Mouse (Mus musculus): Measurements from ENCODE around the gene Ispd. TPM values are rescaled to one million over a fixed set of nuclear protein-coding genes. Genes with fewer than 3 reads are reported as not detected.

Gene Ispd
- polyA plus RNA-seq, 1 experiment from 2014 or later = 7.2 TPM

- WGBS = 72% methylated on average over 6 of the region's 6 CpGs
- H3K4me1 ChIP-seq = no peaks in the 10 kb centered on the region
- no peak overlapping the region for H3K4me3 ChIP-seq
- no peak for DNase-seq (ENCODE audit: low spot score)
- no peaks in the 10 kb centered on the region for H3K36me3 ChIP-seq
- no peak overlapping the region for H3K27ac ChIP-seq (replicated peaks)
- H3K9me3 ChIP-seq (replicated peaks) = no peaks in the 10 kb centered on the region
- no peaks in the 10 kb centered on the region for H3K27me3 ChIP-seq (ENCODE audit: low read depth, poor library complexity, severe bottlenecking)
These were observed 96.3 kb downstream of the Ispd start for GRCm38 (mm10) chr12:36477501-36477900.

GRCm38 (mm10) chr12:36477926-36478325, 96.7 kb downstream of the Ispd start:
- DNase-seq (ENCODE audit: low spot score) = no peak
- WGBS = 82% methylated on average over 3 of the region's 3 CpGs
- no peaks in the 10 kb centered on the region for H3K9me3 ChIP-seq (replicated peaks)
- no peaks in the 10 kb centered on the region for H3K36me3 ChIP-seq
- no peaks in the 10 kb centered on the region for H3K27me3 ChIP-seq (ENCODE audit: low read depth, poor library complexity, severe bottlenecking)
- no peak overlapping the region for H3K27ac ChIP-seq (replicated peaks)
- no peaks in the 10 kb centered on the region for H3K4me1 ChIP-seq
- no peak overlapping the region for H3K4me3 ChIP-seq

GRCm38 (mm10) chr12:36481742-36482141, 100.5 kb downstream of the Ispd start:
- no peak overlapping the region for H3K4me3 ChIP-seq
- H3K4me1 ChIP-seq = no peaks in the 10 kb centered on the region
- H3K9me3 ChIP-seq (replicated peaks) = no peaks in the 10 kb centered on the region
- H3K27ac ChIP-seq (replicated peaks) = no peak overlapping the region
- H3K27me3 ChIP-seq (ENCODE audit: low read depth, poor library complexity, severe bottlenecking) = no peaks in the 10 kb centered on the region
- WGBS = 84% methylated on average over 3 of the region's 3 CpGs
- H3K36me3 ChIP-seq = no peaks in the 10 kb centered on the region
- DNase-seq (ENCODE audit: low spot score) = no peak

- H3K36me3 ChIP-seq = no peaks in the 10 kb centered on the region
- no peak overlapping the region for H3K27ac ChIP-seq (replicated peaks)
- WGBS = 62% methylated on average over 2 of the region's 2 CpGs
- H3K27me3 ChIP-seq (ENCODE audit: low read depth, poor library complexity, severe bottlenecking) = no peaks in the 10 kb centered on the region
- no peaks in the 10 kb centered on the region for H3K9me3 ChIP-seq (replicated peaks)
- DNase-seq (ENCODE audit: low spot score) = no peak
- H3K4me3 ChIP-seq = no peak overlapping the region
- no peaks in the 10 kb centered on the region for H3K4me1 ChIP-seq
These were observed 102.1 kb downstream of the Ispd start for GRCm38 (mm10) chr12:36483346-36483745.

GRCm38 (mm10) chr12:36497565-36497964, 116.3 kb downstream of the Ispd start:
- Histone ChIP-seq H3K4me3 (no peak overlapping the region), H3K4me1 (no peaks in the 10 kb centered on the region), H3K27me3 (ENCODE audit: low read depth, poor library complexity, severe bottlenecking) (no peaks in the 10 kb centered on the region), H3K27ac (replicated peaks) (no peak overlapping the region), H3K9me3 (replicated peaks) (no peaks in the 10 kb centered on the region), H3K36me3 (no peaks in the 10 kb centered on the region)
- no peak for DNase-seq (ENCODE audit: low spot score)
- 87% methylated on average over 3 of the region's 3 CpGs for WGBS

GRCm38 (mm10) chr12:36507111-36507903, 126.1 kb downstream of the Ispd start:
- no peaks in the 10 kb centered on the region for H3K4me1 ChIP-seq
- no peaks in the 10 kb centered on the region for H3K27me3 ChIP-seq (ENCODE audit: low read depth, poor library complexity, severe bottlenecking)
- DNase-seq (ENCODE audit: low spot score) = no peak
- no peaks in the 10 kb centered on the region for H3K9me3 ChIP-seq (replicated peaks)
- no peak overlapping the region for H3K27ac ChIP-seq (replicated peaks)
- H3K36me3 ChIP-seq = no peaks in the 10 kb centered on the region
- H3K4me3 ChIP-seq = no peak overlapping the region
- WGBS = 91% methylated on average over 7 of the region's 7 CpGs

- Histone ChIP-seq H3K4me1 (no peaks in the 10 kb centered on the region), H3K9me3 (replicated peaks) (no peaks in the 10 kb centered on the region), H3K27me3 (ENCODE audit: low read depth, poor library complexity, severe bottlenecking) (no peaks in the 10 kb centered on the region), H3K4me3 (no peak overlapping the region), H3K27ac (replicated peaks) (no peak overlapping the region), H3K36me3 (no peaks in the 10 kb centered on the region)
- no peak for DNase-seq (ENCODE audit: low spot score)
- WGBS = 88% methylated on average over 10 of the region's 10 CpGs
These were observed 128.8 kb downstream of the Ispd start for GRCm38 (mm10) chr12:36509954-36510642.

GRCm38 (mm10) chr12:36521774-36522173, 140.5 kb downstream of the Ispd start:
- Histone ChIP-seq H3K27me3 (ENCODE audit: low read depth, poor library complexity, severe bottlenecking) (no peaks in the 10 kb centered on the region), H3K4me3 (no peak overlapping the region), H3K4me1 (no peaks in the 10 kb centered on the region), H3K36me3 (no peaks in the 10 kb centered on the region), H3K9me3 (replicated peaks) (no peaks in the 10 kb centered on the region), H3K27ac (replicated peaks) (no peak overlapping the region)
- 89% methylated on average over 2 of the region's 2 CpGs for WGBS
- no peak for DNase-seq (ENCODE audit: low spot score)

GRCm38 (mm10) chr12:36523515-36523914, 142.3 kb downstream of the Ispd start:
- no peaks in the 10 kb centered on the region for H3K36me3 ChIP-seq

GRCm38 (mm10) chr12:36530920-36531319, 149.7 kb downstream of the Ispd start:
- 76% methylated on average over 2 of the region's 2 CpGs for WGBS
- Histone ChIP-seq H3K36me3 (no peaks in the 10 kb centered on the region), H3K4me1 (no peaks in the 10 kb centered on the region), H3K4me3 (no peak overlapping the region), H3K9me3 (replicated peaks) (no peaks in the 10 kb centered on the region), H3K27ac (replicated peaks) (no peak overlapping the region), H3K27me3 (ENCODE audit: low read depth, poor library complexity, severe bottlenecking) (no peaks in the 10 kb centered on the region)
- no peak for DNase-seq (ENCODE audit: low spot score)

More at GRCm38 (mm10) chr12:36523515-36523914, 142.3 kb downstream of the Ispd start:
- 86% methylated on average over 2 of the region's 2 CpGs for WGBS
- Histone ChIP-seq H3K4me3 (no peak overlapping the region), H3K9me3 (replicated peaks) (no peaks in the 10 kb centered on the region), H3K27me3 (ENCODE audit: low read depth, poor library complexity, severe bottlenecking) (no peaks in the 10 kb centered on the region), H3K27ac (replicated peaks) (no peak overlapping the region), H3K4me1 (no peaks in the 10 kb centered on the region)
- DNase-seq (ENCODE audit: low spot score) = no peak

GRCm38 (mm10) chr12:36531421-36532072, 150.3 kb downstream of the Ispd start:
- Histone ChIP-seq H3K27ac (replicated peaks) (no peak overlapping the region), H3K36me3 (no peaks in the 10 kb centered on the region), H3K9me3 (replicated peaks) (no peaks in the 10 kb centered on the region), H3K4me1 (no peaks in the 10 kb centered on the region), H3K4me3 (no peak overlapping the region), H3K27me3 (ENCODE audit: low read depth, poor library complexity, severe bottlenecking) (no peaks in the 10 kb centered on the region)
- 77% methylated on average over 4 of the region's 4 CpGs for WGBS
- no peak for DNase-seq (ENCODE audit: low spot score)

GRCm38 (mm10) chr12:36532525-36532924, 151.3 kb downstream of the Ispd start:
- H3K36me3 ChIP-seq = no peaks in the 10 kb centered on the region
- H3K4me3 ChIP-seq = no peak overlapping the region
- 85% methylated on average over 3 of the region's 3 CpGs for WGBS
- no peak for DNase-seq (ENCODE audit: low spot score)
- no peaks in the 10 kb centered on the region for H3K4me1 ChIP-seq
- H3K27ac ChIP-seq (replicated peaks) = no peak overlapping the region
- H3K27me3 ChIP-seq (ENCODE audit: low read depth, poor library complexity, severe bottlenecking) = no peaks in the 10 kb centered on the region
- no peaks in the 10 kb centered on the region for H3K9me3 ChIP-seq (replicated peaks)

Measured in midbrain, embryonic 10.5 days (tissue).